Mouse (Mus musculus) gastrocnemius, adult 8-10 months (tissue): ENCODE measurements at regions not wholly inside any gene's neighbourhood (a gene's known extent, or its start where the extent isn't known, plus 50 kb on each side); places are given as distances from the start of the nearest gene placed in this dataset.

Experiments used
- DNase-seq, 2 experiments: peaks; one replicate each; pipeline ENCODE4 v3.0.0; 2022; ENCODE audit warnings: low spot score in 2 of 2

GRCm38 (mm10) chr4:57362652-57363051, 61.0 kb upstream of the Ptpn3 start:
- DNase-seq, result no peak

- DNase-seq, result peak; percentile 28 to 44
These were observed 64.2 kb upstream of the Palm2 start for GRCm38 (mm10) chr4:57369736-57370373.

- peak in 1 of 2 experiments; percentile 4 for DNase-seq
These were observed 56.2 kb upstream of the Palm2 start for GRCm38 (mm10) chr4:57377872-57378271.

- no peak for DNase-seq
These were observed 53.8 kb upstream of the Palm2 start for GRCm38 (mm10) chr4:57380063-57380800.

GRCm38 (mm10) chr4:57381306-57381705, 52.7 kb upstream of the Palm2 start:
- no peak for DNase-seq
